Mouse (Mus musculus) retina, postnatal 7 days (tissue): ENCODE data around the gene Gm49369.

Experiments used
- DNase-seq: peaks from one replicate; pipeline ENCODE4 v3.0.0-alpha.2; 2012; ENCODE audit warnings: low read depth, low spot score

Gene Gm49369

DNA sequence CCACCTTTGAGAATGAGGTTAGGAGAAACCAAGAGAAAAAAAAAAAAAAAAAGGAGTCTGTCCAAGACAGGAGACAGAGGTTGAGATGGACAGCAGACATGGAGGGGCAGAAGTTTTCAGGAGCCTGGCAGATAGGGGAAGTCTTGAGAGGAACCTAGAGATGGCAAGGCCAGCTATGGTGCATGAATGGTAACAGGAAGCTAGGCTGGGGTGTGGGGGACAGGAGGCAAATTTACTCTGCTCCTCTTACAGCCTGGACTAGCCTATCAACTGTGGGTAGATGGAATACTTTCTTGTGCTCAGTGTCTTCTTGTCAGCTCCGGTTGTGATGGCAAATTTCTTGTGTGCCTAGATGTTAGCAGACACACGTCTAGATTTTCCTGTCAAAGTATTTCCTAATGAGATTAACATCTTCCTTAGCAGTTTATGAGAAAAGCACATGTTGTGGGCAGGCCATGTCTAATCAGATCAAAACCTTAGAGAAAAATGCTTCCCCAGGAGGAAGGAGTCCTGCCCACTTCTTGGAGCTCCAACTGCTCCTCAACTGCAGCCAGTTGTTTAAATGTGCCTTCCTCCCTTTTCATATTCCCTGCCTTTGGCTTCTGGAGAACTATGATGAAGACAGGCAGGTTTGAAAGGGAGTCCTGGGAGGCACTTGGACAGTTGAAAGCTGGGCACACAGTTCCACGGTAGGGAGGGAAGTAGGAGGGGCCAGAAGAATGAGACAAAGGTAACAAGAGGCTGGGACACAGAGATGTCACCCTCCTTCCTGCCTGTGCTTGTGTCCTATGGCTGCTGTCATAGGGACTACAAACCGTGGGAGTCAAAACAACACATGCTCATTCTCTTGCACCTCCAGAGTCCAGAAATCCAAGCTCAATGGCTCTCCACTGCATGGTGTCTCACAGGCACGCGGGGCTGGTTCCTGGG lies 12.1 kb upstream of the Gm49369 start:
- DNase-seq: no peak

DNA sequence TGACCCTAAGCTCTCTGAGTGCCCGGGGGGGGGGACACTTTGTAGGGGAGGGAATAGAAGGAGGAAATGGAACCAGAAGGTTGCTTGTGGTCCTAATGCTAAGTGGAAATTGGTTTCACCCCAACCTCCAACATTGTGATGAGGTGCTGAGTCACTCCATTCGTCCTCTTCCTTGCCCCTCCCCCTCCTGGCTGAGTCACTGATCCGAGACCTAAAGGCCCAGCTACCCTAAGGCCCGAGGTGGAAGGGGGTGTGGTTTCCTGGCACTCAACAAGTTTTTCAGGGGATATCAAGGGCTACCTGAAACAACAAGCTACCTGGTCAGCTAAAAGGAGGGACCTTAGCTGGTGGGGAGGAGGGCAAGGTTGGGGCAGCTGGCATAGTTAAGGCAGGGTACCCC lies 10.7 kb upstream of the Gm49369 start:
- DNase-seq: no peak

DNA sequence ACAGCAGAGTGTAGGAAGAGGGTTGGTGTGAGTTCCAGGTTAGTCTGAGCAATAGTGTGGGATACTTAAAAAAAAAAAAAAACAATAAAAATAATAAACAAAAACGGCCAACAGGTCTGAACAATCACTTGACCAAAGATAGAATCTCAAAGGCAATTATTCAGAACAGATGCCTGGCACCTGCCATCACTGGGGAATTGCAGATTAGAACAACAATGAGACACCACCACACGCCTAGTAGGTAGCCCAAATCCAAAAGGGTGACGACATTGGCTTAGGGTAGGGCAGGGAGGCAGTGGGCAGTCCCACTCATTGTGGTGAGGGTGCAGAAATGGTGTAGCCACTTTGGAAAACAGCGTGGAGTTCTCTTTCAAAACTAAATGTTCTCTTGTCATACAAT lies 9.1 kb upstream of the Gm49369 start:
- DNase-seq: no peak

DNA sequence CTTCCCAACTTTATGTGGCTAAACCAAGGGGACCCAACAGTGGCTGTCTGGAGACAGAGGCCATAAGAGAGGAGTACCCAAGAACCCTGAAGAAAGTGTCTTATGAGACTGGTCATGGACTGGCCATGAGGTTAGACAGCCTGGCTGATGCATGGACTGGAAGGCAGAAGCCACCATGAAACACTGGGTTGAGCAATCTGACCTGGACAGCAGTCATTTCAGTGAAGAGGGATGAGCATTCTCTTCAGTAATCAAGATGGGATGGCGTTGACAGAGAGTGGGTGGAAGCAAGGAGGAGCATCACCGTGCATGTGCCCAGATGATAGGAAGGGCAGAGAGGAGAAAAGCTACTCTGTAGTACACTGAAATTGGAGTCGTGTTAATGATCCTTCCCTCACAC lies 8.6 kb upstream of the Gm49369 start:
- no peak for DNase-seq

DNA sequence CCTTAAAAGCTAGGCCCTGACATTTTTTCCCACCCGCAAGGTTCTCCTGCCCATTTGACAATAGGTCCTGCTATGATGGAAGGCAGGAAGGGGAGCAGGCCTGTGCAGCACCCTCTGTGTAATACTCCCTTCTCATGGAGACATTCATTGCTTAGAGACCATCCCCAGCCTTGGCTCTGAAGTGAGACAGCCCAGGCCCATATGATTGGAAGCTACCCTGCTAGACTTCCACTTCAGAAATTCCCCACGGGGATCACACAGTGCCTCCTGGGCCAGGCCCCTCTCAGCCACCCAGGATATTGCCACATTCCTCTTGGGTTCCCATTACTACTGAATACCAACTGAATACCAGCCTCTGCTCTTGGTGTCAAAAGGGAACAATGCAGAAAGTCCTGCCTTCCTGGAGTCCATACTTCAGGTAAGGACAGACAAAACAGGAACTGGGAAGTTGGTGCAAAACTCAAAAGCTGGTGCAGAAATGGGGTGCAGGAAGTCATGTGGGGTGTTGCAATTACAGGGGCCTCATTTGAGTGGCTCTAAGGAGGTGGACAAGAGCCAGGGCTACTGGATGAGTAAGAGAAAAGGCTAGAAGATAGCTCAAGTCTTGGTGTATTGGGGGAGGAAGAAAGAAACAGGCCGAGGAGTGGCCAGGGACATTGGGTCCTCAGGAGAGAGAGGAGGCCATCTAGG lies 7.6 kb upstream of the Gm49369 start:
- DNase-seq: no peak

DNA sequence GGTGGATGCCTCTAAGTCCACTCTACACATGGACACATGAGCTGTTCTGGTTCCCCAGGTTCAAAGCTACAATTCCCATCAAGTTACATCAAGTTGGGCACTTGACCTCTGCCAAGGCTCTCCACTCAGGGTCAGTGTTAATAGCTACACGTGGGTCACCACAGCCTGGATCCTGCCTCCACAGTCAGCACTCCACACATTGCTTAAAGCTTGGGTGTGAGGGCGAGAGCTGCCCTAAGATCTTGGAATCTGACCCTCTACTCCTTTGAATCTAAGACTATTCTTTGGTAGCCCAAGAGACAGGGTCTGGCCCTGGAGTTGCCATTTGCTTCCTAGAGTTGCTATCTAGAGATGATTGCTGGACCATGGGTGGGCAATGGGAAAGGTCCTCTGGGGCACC lies 6.3 kb upstream of the Gm49369 start:
- no peak for DNase-seq

DNA sequence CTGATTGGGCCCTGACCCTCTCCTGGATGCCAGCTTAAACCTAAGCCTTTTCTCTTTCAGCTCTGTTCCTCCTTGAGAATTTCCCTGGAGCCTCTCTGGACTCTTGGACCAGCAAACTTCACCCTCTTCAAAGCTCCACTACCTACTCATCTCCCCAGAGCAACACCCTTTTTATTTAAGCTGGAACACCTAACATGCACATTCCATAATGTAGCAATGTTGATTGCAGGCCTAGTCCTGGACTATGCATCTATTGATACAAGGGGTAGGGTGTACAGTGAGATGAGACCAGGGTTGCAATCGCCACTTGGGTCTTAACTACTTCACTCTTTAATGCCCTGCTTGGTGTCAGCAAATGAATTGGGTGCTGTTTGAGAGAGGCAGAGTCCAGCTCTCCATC lies 5.7 kb upstream of the Gm49369 start:
- DNase-seq: no peak

DNA sequence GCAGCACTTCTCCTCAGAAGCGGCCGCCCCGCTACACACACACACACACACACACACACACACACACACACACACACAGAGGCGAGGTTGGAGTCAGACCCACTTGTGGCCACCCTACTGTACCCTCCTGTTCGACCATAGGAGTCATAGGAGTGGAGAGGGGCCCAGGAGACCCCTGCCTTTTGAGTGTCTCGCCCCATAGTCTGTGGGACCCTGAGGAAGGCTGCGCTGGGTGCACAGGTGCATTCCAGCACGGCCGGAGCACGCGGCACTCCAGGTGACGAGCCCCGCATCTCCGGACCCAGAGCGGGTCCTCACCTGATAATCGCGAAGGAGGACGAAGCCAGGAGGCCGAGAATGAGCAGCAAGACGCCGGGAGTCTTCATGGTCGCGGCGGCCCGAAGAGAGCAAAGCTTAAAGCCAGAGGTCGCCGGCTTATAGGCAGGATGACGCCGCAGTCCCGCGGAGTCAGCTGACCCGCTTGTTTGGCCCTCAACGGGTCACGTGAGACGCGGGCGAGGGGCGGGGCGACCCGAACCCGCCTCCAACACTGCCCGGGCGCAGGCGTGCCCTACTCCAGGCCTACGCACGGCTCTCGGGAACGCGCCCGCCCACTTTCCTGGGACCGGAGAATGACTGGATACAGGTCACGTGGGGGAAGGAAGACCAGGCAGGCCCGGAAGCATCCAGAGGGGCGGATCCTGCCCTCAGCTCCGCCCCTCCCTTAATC lies 5.1 kb upstream of the Gm49369 start, which contains the start of gene Ctsd:
TSS of gene Ctsd (minus strand) at position 620 of the 730 bp plus-strand sequence.
- DNase-seq: peak; percentile 91

DNA sequence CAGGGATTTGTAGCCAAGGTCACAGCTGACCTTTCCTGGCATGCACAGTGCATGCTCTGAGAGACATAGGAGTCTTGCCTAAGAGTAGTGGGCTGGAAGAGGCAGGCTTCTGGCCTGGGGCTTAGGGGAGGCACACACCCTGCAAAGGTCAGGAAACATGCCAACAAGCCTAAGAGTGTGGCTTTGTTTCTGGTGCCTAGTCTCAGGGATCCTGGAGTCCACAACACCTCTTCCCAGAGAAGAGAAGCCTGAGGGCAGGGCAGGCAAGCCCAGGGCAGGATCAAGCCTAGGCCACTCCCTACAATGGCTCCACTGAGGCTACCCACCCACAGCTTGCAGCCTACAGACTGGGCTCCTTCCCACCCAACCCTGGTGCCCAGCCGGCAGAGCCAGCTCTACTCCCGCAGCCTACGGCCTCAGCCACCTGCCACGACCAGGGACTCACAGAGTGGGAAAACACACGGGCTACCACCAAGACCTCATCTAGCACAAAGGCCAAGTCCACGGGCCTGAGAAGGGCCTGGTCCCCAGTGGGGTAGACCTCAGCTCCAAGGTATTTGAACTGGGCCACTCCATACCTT lies 4.2 kb upstream of the Gm49369 start:
- no peak for DNase-seq

DNA sequence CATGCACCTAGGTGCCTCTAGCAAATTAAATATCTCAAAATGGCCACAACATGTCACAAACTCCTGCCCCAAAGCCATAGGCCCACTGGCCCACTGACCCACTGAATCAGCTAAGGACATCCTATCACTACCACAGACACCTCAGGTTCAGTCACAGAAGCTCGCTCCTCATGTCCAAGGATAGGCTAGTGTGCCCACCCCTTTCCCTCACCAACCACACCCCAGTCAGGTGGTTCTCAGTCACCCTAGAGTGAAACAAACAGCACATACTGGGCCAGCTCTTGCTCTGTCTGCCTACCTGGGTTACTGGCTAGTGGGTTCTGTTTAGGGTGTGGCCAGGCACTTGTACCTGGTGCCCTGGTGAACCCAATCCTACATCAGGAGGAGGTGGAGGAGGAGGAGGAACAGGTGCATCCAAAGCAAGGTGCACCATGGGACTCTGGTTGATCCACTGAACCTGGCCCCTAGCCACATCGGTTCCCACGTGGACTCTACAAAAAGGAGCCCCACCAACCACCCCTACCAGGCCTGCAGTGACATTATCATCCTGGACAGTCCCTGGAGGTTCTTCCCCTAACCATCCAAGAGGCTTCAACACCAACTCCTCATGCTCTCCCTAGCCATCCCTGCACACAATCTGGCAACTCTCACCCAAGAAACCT lies 3.4 kb upstream of the Gm49369 start:
- no peak for DNase-seq

DNA sequence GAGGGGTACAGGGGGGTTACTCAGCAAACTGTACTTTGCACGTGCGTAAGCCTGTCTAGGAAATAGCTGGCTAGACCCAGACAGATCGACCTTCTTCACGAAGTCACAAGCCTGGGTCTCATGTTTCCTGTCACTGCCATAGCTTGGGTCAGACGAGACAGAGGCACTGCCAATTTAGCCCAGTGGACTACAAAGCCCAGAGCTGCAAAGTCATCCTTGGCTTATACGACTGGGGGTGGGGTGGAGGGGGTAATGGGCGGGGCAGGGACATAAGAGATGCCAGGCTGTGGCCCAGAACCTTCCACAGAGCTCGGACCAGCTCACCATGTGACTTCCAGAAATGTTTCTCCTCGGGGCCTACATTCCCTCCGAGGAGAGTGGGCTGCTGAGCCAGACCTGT lies 1.8 kb upstream of the Gm49369 start:
- DNase-seq: no peak

DNA sequence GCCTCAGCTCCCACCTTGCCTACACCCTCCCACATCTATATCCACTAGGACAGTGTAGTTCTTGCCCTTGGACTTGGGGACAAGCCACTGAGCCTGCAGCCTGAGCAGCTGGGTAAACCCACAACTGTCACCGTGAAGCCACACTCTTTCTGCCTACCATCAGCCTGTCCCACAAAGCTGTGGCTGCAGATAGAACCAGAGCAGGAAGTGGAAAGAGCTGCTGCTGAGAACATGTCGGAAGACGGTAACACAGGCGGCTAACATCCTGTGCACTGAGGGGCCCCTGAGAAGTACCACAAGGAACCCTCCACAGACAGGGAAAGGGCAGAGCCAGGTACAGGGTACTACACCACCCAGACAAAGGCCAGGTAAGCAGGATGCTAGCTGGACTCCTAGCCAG lies 1.3 kb downstream of the Gm49369 start:
- DNase-seq: no peak

DNA sequence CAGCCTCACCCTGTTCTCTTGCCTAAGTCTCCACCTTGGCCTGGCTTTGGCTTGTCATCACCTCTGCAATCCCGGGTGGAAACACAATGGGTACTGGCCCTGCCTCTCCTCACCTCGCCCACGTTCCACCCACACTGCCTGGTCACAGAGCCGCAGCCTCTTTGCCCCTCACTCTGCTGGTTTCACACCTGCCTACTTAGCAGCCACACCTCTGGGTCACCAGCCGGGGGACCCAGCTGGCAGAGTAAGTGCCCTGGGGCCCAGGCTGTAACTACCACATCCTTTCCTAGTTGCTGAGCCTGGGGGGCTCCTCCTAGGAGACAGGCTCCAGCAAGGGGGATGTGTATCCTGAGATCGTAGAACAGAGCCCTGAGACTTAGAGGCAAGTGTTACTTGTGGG lies 3.3 kb downstream of the Gm49369 start:
- DNase-seq: no peak

DNA sequence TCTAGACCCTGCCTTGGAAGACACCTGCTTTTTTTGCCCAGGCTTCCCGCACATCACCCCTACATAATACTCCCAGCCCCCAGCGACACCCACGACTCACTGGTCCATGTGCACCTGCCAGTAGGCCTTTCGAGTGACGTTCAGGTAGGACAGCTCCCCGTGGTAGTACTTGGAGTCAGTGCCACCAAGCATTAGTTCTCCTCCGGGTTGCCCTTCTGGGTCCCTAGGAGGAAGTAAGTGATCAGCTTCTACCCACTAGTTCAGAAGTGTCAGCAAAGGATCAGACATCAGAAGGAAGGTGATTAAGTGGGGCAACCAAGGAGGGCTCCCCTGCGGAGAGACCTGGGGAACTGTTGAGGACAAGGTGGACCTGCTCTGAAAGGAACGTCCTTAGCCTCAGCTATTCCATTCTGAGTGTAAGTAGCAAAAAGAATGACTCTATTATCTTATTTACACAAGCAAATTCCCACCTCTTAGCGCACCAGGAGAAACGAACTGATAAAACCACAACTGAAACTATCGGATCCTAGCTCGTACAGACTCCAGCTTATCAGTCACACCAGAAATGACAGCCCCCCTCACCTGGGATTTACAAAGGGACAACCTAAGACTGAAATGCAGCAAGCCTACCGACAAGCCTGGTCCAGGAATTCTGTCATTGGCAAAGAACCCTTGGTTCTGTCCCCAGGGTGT lies 5.1 kb downstream of the Gm49369 start:
- no peak for DNase-seq

DNA sequence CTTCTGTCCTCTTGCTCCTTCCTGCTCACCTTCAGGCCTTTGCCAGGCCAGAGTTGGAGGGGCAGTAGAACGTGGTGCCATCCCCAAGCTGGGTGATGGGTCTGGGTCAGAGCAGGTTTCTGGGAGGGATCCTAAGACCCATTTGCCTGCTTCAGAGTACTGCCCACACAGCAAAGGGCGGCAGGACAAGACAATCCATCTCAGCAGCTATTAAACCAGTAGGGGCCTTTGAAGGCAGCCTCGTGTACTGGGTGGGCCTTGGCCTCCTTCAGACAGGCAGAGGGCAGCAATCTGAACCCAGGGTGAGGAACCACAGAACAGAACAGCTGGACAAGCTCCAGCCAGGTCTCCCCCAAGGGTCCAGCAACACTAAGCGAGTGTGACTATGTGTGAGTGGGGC lies 6.4 kb downstream of the Gm49369 start:
- DNase-seq: no peak

DNA sequence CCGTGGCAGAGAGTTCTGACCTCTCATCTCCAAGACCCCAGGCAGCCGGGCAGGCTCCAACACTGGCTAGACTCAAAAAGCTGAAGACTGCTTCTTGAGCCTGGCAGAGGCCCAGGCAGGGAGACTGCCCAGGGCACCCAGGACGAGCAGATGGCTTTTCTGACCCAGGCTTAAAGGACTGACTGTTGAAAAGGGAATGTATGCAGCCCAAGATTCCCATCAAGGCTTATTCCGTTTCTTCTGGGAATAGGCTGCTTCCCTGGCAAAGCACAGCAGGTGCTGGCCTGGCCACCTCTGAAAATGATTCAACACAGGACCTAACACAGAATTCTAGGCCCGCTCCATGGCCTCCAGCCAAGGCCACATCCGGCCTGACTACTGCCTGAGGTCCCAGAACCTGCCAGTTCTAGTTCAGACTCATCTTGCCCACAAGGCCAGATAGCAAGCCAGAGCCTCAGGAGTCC lies 7.2 kb downstream of the Gm49369 start:
- no peak for DNase-seq

DNA sequence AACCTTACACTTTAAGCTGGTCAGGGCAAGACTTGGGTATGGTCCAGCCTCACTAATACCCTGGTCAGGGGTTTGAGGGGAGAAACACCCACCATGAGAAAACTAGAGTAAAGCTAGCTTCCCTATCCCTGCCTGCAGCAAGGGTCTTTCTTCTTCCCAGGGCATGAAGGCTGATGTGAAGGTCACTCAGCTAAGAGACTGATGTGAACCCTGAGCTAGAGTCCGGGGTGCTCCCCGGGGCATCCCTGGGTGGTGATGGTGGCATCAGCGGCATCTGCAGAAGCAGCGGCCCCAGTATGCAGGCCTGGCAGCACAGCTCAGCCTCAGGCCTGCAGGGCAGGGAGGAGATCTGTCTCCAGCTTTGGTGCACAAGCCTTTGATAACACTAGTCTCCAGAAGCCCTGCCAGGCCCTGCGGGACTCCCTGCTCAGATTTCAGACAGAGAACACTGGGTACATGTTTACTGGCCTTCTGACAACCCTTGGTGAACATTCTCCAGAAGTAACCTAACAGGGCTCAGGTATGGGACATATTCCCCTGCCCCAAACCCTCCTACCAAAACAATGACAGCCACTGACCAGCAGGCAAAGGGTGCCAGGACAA lies 8.0 kb downstream of the Gm49369 start:
- no peak for DNase-seq

DNA sequence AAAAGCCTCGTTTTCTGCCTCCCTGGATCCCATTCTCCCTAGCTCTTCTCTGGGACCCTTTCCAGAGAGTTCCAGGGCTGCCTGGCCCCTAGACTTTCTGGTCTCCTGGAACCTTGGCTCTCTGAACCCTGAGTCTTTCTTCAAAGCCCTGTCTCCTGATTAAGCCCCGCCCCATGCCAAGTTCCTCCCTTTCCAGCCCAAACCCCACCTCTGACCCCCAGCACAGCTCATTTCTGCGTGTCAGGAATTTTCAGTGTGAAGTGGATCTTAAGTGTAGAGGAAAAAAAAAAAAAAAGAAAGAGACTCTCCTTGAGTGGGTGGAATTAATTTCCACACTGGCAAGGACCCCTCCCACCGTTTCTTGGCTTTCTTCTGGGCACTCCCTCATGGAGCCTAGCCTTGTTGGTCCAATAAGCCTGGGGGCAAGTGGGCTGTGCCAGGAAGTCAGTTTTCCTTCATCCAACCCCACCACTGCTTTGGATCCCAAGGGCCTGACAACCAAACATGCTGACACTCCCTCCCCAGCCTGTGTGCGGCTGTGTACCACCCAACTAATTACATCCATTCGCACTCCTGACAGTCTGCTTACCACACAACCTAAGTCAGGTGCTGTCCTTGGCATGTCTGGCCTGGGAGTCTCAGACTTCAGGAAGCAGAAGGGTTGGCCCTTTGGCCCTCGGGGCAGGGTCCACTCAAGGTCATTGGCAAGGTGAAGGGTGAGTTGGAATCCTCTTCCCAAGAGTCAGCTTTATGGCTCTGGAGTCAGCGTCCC lies 8.6 kb downstream of the Gm49369 start, which contains the start of gene Ifitm10:
TSS of gene Ifitm10 (minus strand) at position 113 of the 772 bp plus-strand sequence.
- DNase-seq: no peak

DNA sequence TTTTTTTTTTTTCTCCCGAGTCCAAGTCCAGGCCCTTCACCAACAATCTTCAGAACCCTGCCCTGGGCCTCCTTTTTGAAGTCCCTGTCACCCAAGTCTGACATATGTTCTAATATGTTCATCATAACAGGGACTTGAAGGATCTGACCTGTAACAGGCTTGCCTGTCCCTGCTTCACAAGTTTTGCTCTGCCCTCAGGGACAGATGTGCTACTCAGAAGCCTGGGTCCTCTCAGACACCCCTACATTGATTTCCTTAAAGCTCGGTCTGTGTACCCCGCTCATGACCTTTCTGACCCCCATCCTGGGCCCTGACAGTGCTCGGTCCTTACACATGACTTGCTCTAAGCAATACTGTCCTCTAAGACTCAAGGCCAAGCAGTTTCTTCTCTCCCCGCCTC lies 9.4 kb downstream of the Gm49369 start:
- no peak for DNase-seq
